Mouse (Mus musculus): ENCODE results near the gene Gm6367. TPM values are rescaled to one million over a fixed set of nuclear protein-coding genes. Genes with fewer than 3 reads are reported as not detected.
"Not testable (repeated sequence)": the region's sequence is repeated elsewhere in the genome, so short reads cannot be mapped to it uniquely, and the experiment has no call there.

Gm6367 gene
- total RNA-seq (2012; rRNA removed) = not detected in 2 replicates

GRCm38 (mm10) chr5:94988326-94988725, at the start of gene Gm6367:
Gene Gm6367 (plus strand): TSS chr5:94988626.
- H3K4me3 ChIP-seq (ENCODE audit: insufficient read depth in 1 of 2, low read depth in 1 of 2, low read length in 2 of 2, poor library complexity in 1 of 2, severe bottlenecking in 1 of 2); H3K9me3 ChIP-seq (ENCODE audit: control insufficient read depth, insufficient read depth, low read depth, low read length); H3K9ac ChIP-seq (ENCODE audit: insufficient read depth, low read depth, low read length, poor library complexity, severe bottlenecking); H3K4me1 ChIP-seq (ENCODE audit: control insufficient read depth in 2 of 2, insufficient read depth in 2 of 2, low read length in 2 of 2, poor library complexity in 1 of 2); in situ Hi-C loops (cut with MboI; ENCODE audit: low sequenced_read_pairs in 2 of 2, unreplicated experiment in 2 of 2); H3K36me3 ChIP-seq (ENCODE audit: control insufficient read depth, insufficient read depth, low read length, poor library complexity, severe bottlenecking); DNase-seq (ENCODE audit: low read depth, low spot score); H3K27ac ChIP-seq (ENCODE audit: insufficient read depth, low read depth, low read length, poor library complexity, severe bottlenecking): not testable (repeated sequence)

Other genes with a start within 250 kb of the Gm6367 start
- gene Gm3183, start 123.2 kb upstream of the Gm6367 start, total RNA-seq (2012; rRNA removed) = 0.21 and 0.36 TPM in 2 replicates
- not detected in 2 replicates for gene Gm7942, start 118.3 kb downstream of the Gm6367 start, total RNA-seq (2012; rRNA removed)
- gene Gm16513, start 194.0 kb downstream of the Gm6367 start, total RNA-seq (2012; rRNA removed) = 0.32 and 0.58 TPM in 2 replicates

Measured in ES-E14 (cell line).